Mouse (Mus musculus) G1E (cell line): ENCODE measurements around the gene Pbxip1.

Source experiments
- CTCF ChIP-seq: IDR thresholded peaks from 2 replicates; pipeline ENCODE4 v1.5.1; 2012; ENCODE audit warnings: low read depth, low read length, inconsistent platforms, mixed read lengths
- GATA2 ChIP-seq: IDR thresholded peaks from 2 replicates; pipeline ENCODE4 v1.6.1; 2012; ENCODE audit warnings: low read depth, low read length, inconsistent platforms, borderline replicate concordance

GRCm38 (mm10) chr3:89435041-89435440 lies 1.5 kb upstream of the Pbxip1 start:
- no peak for TF ChIP-seq CTCF
- TF ChIP-seq GATA2, result no peak
